Mouse (Mus musculus): Measurements from ENCODE around the gene Zbtb9.

Zbtb9 gene

DNA sequence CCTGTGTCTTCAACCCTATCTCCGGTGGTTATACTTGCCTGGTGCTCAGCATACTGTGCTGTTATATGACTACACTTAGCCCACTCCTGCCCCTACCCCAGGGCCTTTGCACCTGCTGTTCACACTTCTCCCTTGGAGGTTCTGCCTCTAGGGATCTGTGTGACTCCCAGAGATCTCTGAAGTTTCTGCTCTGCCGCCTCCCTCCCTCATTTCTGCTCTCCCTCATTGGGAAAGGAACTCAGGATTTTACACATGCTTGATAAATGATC is 68.8 kb downstream of the Zbtb9 start:
- no peak for DNase-seq

DNA sequence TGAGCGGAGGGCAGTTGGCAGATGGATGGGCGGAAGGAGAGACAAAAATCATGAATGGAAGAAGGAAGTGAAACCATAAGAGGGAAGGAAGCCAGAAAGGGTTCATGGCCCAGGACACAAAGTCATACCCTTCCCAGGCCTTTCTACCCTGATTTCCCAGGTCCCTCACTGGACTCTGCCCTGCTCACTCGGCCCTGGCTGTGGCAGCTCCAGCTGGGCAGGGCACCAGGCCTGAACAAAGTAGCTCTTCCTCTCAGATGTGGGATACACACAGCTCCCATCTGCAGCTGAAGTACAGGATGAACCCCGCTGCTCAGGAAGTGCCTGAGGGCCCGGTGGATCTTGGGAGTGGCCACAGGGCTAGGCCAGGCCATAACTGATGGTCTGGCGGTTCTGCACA is 69.9 kb downstream of the Zbtb9 start:
- DNase-seq = no peak

DNA sequence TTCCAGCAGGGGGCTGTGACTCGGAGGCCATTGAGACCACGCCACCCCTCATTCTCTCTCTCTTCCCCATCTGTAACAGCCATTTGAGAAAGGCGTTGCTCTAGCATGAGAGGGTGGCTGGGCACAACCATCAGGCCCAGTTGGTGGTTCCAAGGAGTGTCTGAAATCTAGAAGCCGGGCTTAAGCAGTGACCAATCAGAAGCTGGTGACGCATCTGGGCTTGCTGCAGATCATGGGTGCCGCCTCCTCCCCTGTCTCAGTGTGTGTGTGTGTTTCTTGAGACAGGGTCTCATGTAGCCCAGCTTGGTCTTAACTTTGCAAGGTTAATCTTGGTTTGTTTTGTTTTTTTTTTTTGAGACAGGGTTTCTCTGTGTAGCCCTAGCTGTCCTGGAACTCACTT is 72.2 kb downstream of the Zbtb9 start:
- no peak for DNase-seq

DNA sequence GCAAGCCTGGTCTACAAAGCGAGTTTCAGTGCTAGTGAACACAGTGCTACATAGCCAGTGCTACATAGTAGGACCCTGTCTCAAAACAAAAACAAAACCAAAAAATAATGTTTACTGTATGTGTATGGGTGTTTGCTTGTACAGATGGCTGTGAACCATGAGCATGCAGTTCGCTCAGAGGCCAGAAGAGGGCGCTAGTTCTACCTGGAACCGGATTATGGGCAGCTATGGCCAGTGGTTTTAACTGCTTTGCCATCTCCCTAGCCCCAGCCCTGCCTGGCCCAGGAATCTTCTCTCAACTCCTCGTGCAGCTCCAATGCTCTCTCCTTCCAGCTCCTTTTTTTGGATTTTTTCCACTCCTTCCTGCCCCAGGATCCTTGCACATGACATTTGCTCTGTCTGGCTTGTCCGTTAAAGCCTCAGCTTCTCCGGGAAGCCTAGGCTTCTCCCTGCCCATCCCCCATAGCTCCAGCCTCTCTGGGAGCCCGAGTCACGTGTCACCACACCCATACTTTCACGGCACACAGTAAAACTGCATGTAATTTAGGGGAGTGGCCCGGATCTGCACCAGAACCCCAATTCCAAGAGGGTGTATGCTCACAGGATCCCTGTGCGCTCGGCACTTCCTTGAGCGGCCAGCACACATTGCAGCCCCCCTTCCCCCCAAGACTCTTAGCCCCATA is 74.9 kb downstream of the Zbtb9 start:
- no peak for DNase-seq

DNA sequence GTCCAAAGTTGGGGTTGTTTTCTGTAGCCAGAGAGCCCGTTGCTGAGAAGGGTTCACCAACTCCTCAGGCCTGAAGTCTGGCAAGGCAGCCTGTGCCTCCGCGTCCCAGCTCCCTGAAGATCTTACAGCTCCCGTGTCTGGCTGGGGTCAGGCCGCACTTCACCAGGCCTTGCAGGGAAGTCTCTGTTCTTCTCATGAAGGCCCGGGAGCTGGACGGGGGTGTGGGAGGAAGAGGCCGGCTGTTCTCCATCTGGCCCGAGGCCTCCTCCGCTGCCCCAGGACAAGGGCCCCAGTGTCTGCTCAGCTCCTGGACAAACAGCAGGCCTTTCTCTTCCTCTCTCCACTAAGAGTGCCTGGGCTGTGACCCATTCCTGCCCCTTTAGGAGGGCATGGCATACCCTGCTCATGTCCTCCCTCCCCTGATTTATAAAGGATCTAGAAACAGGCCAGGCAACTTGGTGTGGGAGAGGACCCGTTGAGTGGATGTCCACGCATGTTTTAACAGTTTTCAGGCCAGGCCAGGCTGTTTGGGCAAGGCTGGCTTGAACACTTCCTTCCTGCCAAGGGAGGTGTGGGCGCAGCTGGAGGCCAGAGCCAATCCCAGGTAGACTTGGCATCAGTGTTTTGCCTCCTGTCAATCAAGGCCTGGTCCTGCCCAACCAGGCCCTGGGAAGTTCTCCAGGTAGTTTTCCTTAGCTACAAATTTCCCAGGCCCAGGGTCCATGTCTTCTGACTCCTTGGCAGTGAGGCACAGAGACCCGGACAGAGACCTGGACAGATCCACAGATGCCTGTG is 75.7 kb downstream of the Zbtb9 start:
- no peak for DNase-seq

DNA sequence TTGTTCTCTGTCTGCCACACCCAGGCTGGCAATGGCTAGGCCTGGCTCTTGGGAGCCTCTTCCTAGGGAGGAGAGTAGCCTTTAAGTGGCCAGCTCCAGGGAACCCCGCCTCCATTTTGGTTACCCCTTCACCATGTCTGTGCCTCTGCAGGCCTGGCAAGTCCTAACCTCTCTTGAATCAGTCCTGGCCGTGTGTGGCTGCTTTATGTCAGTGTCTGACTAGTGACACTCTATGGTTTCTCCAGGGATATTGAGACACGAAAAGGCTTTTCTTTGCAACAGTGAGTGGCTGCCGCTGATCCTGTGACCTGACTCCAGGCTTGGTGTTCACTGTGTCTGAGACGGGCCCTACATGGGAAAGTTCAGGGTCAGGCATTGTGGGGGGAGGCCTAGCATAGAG is 77.9 kb downstream of the Zbtb9 start:
- DNase-seq = no peak

DNA sequence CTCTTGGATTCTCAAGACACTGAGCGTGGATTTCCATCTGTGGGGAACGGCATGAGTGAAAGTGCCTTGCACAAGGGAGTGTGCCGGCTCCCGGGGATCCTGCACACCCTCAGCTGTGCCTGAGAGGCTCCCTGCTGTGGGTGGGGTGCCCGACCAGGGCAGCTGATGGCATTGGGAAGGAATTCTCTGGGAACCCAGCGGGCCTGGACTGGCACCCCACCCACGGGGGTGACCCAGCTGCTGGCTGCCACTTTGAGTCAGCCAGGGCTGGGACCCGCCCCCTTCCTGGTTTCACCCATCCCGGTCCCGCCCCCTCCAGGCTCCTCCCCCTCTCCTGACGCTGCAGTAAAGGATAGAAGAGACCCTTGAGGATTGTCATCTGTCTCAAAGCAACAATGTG is 78.5 kb downstream of the Zbtb9 start:
- no peak for DNase-seq

DNA sequence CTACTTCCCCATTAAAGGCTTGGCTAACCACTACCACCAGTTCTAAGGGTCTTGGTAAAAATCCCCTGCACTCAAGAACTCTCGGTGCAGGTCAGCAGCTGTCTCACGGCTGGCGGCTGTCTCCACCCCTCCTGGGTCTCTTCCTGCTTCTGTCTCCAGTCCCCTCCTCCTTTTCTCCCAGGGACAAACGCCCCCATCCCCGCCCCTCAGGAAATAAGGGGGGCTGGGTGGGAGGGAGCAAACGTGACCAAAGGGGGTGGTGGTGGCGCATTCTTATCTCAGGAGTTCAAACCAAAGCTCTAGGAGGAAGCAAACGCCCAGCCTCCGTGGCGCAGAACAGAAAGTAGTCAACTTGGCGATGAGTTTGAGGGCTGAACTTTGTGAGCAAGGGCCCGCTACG is 83.2 kb downstream of the Zbtb9 start:
- DNase-seq = no peak

DNA sequence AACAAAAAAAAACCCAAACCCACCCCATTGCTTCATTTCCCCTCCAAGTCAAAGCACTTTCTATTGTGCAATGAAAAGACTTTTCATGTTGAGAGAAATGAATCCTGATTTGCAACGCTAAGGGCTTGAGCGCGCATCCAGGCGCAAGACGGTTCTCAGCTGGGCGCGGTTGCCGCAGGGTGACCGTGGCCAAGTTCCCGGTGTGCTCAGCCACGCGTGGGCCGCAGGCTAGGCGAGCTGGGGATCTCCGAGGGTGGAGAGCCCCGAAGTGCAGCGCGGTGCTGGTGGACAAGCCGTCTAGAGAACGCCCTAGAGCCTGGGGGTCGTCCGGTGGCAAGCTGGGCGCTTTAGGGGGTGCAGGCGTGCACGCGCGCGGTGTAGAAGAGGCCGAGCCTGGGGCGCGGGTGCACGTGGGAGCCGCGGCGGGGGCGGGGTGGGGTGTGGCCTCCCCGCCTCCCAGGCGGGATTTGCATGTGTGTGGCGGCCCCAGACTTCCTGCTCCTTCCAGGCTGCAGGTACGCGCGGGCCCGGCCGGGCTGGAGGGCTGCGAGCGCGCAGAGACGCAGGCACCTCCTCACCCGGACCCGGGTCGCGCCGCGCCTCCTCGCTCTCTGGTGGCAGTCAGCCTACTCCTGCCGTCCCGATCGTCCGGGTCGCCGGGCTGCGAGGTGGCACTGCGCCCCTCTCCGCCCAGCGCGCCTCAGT is 84.0 kb downstream of the Zbtb9 start, which contains the start of gene Itpr3:
Gene Itpr3, plus strand, starts transcription at position 493 of the 705 bp plus-strand sequence.
- DNase-seq = peak; percentile 61 to 65

DNA sequence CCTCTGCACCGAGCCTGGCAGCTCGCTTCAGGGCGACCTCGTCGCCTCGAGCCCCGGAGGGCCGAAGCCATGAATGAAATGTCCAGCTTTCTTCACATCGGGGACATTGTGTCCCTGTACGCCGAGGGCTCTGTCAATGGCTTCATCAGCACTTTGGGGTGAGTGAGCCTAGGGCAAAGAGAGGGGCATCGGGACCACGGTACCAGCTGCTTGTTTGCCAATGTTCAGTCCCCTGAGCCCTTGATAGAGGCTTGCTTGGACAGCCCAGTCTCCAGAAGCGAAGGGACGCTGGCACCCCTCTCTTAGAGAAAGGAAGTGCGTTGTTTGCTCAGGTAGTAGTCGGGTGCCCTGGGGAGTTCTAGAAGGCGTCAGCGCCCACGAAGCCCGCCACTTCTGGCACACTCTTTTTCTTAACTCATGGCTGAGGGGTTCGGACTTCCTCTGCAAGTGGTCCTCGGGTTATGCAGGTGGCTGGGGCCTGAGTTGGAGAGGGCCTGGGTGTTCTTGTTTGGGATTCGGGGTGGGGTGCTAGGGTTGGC is 84.6 kb downstream of the Zbtb9 start:
- no peak for DNase-seq

Measured in cerebellum, postnatal 14 days (tissue).